Mouse (Mus musculus) MEL (cell line): Measurements from ENCODE around the gene Man2a2. TPM values are rescaled to one million over a fixed set of nuclear protein-coding genes. Genes with fewer than 3 reads are reported as not detected.
A peak's percentile ranks its signal among the peaks of the same experiment; 100 is the strongest.

Source experiments
- DNase-seq: peaks from one replicate; pipeline ENCODE4 v3.0.0; 2011; ENCODE audit warnings: low read depth, low spot score
- H3K27ac ChIP-seq: 2 replicates; pipeline ENCODE4 v1.5.1; 2012; ENCODE audit warnings: low read depth, mild to moderate bottlenecking, control low read depth, low read length, moderate library complexity; ENCODE audit not compliant: control insufficient read depth
- H3K27me3 ChIP-seq, 2 experiments: fragments of 150-350 bp in 1 of 2; sonication (generic) in 1 of 2; 2 replicates each; pipeline ENCODE4 v1.6.1; 2012; ENCODE audit warnings: low read length in 2 of 2, mild to moderate bottlenecking in 2 of 2, improper control_type of control experiment in 1 of 2, moderate library complexity in 1 of 2; ENCODE audit not compliant: insufficient read depth in 2 of 2, control insufficient read depth in 1 of 2
- H3K36me3 ChIP-seq, 2 experiments: 2 replicates each; pipeline ENCODE4 v1.6.1; 2012 to 2014; ENCODE audit warnings: low read length in 2 of 2, improper control_type of control experiment in 1 of 2, inconsistent platforms in 1 of 2, mild to moderate bottlenecking in 1 of 2; ENCODE audit not compliant: insufficient read depth in 2 of 2, control insufficient read depth in 1 of 2
- H3K4me1 ChIP-seq, 2 experiments: fragments of 150-350 bp in 1 of 2; sonication (generic) in 1 of 2; 2 replicates each; pipeline ENCODE4 v1.6.1; 2012; ENCODE audit warnings: low read length in 2 of 2, improper control_type of control experiment in 1 of 2, mild to moderate bottlenecking in 1 of 2; ENCODE audit not compliant: insufficient read depth in 2 of 2, control insufficient read depth in 1 of 2
- H3K4me3 ChIP-seq, 2 experiments: fragments of 150-350 bp in 1 of 2; sonication (generic) in 1 of 2; 2 replicates each; pipeline ENCODE4 v1.5.1; 2012; ENCODE audit warnings: low read depth in 2 of 2, low read length in 2 of 2, mild to moderate bottlenecking in 2 of 2, moderate library complexity in 2 of 2, control low read depth in 1 of 2, improper control_type of control experiment in 1 of 2; ENCODE audit not compliant: control insufficient read depth in 1 of 2, insufficient read depth in 1 of 2
- H3K79me2 ChIP-seq: 2 replicates; pipeline ENCODE4 v1.6.1; 2012; ENCODE audit warnings: mild to moderate bottlenecking, low read length, moderate library complexity; ENCODE audit not compliant: control insufficient read depth, poor library complexity, insufficient read depth
- H3K9ac ChIP-seq: 2 replicates; pipeline ENCODE4 v1.6.1; 2012; ENCODE audit warnings: low read depth, mild to moderate bottlenecking, control low read depth, low read length, moderate library complexity; ENCODE audit not compliant: control insufficient read depth, poor library complexity, severe bottlenecking
- H3K9me3 ChIP-seq: fragments of 150-350 bp; sonication (generic); replicated peaks from 2 replicates; pipeline ENCODE4 v1.6.1; 2012; ENCODE audit warnings: mild to moderate bottlenecking, low read length, improper control_type of control experiment, moderate library complexity; ENCODE audit not compliant: insufficient read depth
- E2F4 ChIP-seq: IDR thresholded peaks from 2 replicates; pipeline ENCODE4 v1.6.1; 2011; ENCODE audit warnings: low read depth, low read length, improper control_type of control experiment, borderline replicate concordance
- EP300 ChIP-seq, 2 experiments: IDR thresholded peaks; 2 replicates each; pipeline ENCODE4 v1.6.1; 2011; ENCODE audit warnings: improper control_type of control experiment in 2 of 2, low read length in 2 of 2, low read depth in 1 of 2, mild to moderate bottlenecking in 1 of 2
- GABPA ChIP-seq: IDR thresholded peaks from 2 replicates; pipeline ENCODE4 v1.6.1; 2012; ENCODE audit warnings: low read depth, mild to moderate bottlenecking, inconsistent platforms, low read length, improper control_type of control experiment, moderate library complexity
- GATA1 ChIP-seq: IDR thresholded peaks from 2 replicates; pipeline ENCODE4 v1.6.1; 2011; ENCODE audit warnings: low read depth, low read length, improper control_type of control experiment
- HCFC1 ChIP-seq: IDR thresholded peaks from 2 replicates; pipeline ENCODE4 v1.6.1; 2012; ENCODE audit warnings: low read depth, mild to moderate bottlenecking, inconsistent platforms, low read length, improper control_type of control experiment, moderate library complexity
- JUND ChIP-seq: IDR thresholded peaks from 2 replicates; pipeline ENCODE4 v1.6.1; 2011; ENCODE audit warnings: low read depth, mild to moderate bottlenecking, improper control_type of control experiment, low read length
- KAT2A ChIP-seq: conservative IDR thresholded peaks from 2 replicates; pipeline ENCODE4 v1.6.1; 2012; ENCODE audit warnings: low read depth, low read length, improper control_type of control experiment, inconsistent platforms
- MAFK ChIP-seq: IDR thresholded peaks from 2 replicates; pipeline ENCODE4 v1.6.1; 2011; ENCODE audit warnings: low read depth, mild to moderate bottlenecking, low read length, improper control_type of control experiment, borderline replicate concordance
- MAX ChIP-seq: IDR thresholded peaks from 2 replicates; pipeline ENCODE4 v1.6.1; 2011; ENCODE audit warnings: low read length, improper control_type of control experiment
- MEF2A ChIP-seq: IDR thresholded peaks from 2 replicates; pipeline ENCODE4 v1.6.1; 2014; ENCODE audit warnings: low read depth, mild to moderate bottlenecking, inconsistent platforms, low read length, improper control_type of control experiment; ENCODE audit not compliant: poor library complexity, insufficient replicate concordance, severe bottlenecking; ENCODE audit errors: extremely low read depth
- MYB ChIP-seq: IDR thresholded peaks from 2 replicates; pipeline ENCODE4 v1.6.1; 2011; ENCODE audit warnings: mild to moderate bottlenecking, low read depth, low read length, improper control_type of control experiment
- MYC ChIP-seq: IDR thresholded peaks from 2 replicates; pipeline ENCODE4 v1.6.1; 2011; ENCODE audit warnings: low read depth, mild to moderate bottlenecking, low read length, improper control_type of control experiment, moderate library complexity
- NELFE ChIP-seq: IDR thresholded peaks from 2 replicates; pipeline ENCODE4 v1.6.1; 2011; ENCODE audit warnings: low read depth, low read length, improper control_type of control experiment
- NRF1 ChIP-seq: IDR thresholded peaks from 2 replicates; pipeline ENCODE4 v1.6.1; 2014; ENCODE audit warnings: low read depth, mild to moderate bottlenecking, inconsistent platforms, low read length, improper control_type of control experiment, moderate library complexity; ENCODE audit not compliant: poor library complexity, insufficient read depth, severe bottlenecking
- POLR2AphosphoS2 ChIP-seq: IDR thresholded peaks from 2 replicates; pipeline ENCODE4 v1.6.1; 2011; ENCODE audit warnings: low read length, improper control_type of control experiment
- POLR2AphosphoS5 ChIP-seq: IDR thresholded peaks from 2 replicates; pipeline ENCODE4 v1.6.1; 2012; ENCODE audit warnings: low read depth, borderline replicate concordance, mild to moderate bottlenecking, inconsistent platforms, low read length, moderate library complexity, mixed read lengths
- RAD21 ChIP-seq: IDR thresholded peaks from 2 replicates; pipeline ENCODE4 v1.6.1; 2011; ENCODE audit warnings: mild to moderate bottlenecking, low read depth, low read length, improper control_type of control experiment
- RCOR1 ChIP-seq: IDR thresholded peaks from 2 replicates; pipeline ENCODE4 v1.6.1; 2012; ENCODE audit warnings: low read depth, mild to moderate bottlenecking, inconsistent platforms, low read length, improper control_type of control experiment
- TAL1 ChIP-seq: IDR thresholded peaks from 2 replicates; pipeline ENCODE4 v1.6.1; 2012; ENCODE audit warnings: mild to moderate bottlenecking, inconsistent platforms, low read length, moderate library complexity, mixed read lengths
- TCF12 ChIP-seq: IDR thresholded peaks from 2 replicates; pipeline ENCODE4 v1.6.1; 2014; ENCODE audit warnings: low read depth, mild to moderate bottlenecking, inconsistent platforms, low read length, improper control_type of control experiment, moderate library complexity
- USF2 ChIP-seq, 2 experiments: IDR thresholded peaks; 2 replicates each; pipeline ENCODE4 v1.6.1; 2011 to 2012; ENCODE audit warnings: improper control_type of control experiment in 2 of 2, low read length in 2 of 2, borderline replicate concordance in 1 of 2, inconsistent platforms in 1 of 2, low read depth in 1 of 2, mild to moderate bottlenecking in 1 of 2; ENCODE audit not compliant: insufficient read depth in 1 of 2
- ZC3H11A ChIP-seq: IDR thresholded peaks from 2 replicates; pipeline ENCODE4 v1.6.1; 2012; ENCODE audit warnings: low read depth, mild to moderate bottlenecking, inconsistent platforms, low read length, improper control_type of control experiment
- ZMIZ1 ChIP-seq: IDR thresholded peaks from 2 replicates; pipeline ENCODE4 v1.6.1; 2012; ENCODE audit warnings: low read depth, mild to moderate bottlenecking, inconsistent platforms, low read length, improper control_type of control experiment, moderate library complexity
- ZNF384 ChIP-seq: IDR thresholded peaks from 2 replicates; pipeline ENCODE4 v1.6.1; 2012; ENCODE audit warnings: low read depth, mild to moderate bottlenecking, inconsistent platforms, low read length, improper control_type of control experiment
- polyA plus RNA-seq, 2 experiments: library from polyadenylated mRNA; stranded (reverse) in 1 of 2; unstranded in 1 of 2; fragments of >175 nt in 1 of 2; fragments of >200 nt in 1 of 2; gene quantifications; 2 replicates each; pipeline versions ENCODE4 v1.2.1 to v1.2.4; 2012; ENCODE audit warnings: low replicate concordance in 2 of 2, low read depth in 1 of 2; ENCODE audit not compliant: insufficient read length in 2 of 2, insufficient read depth in 1 of 2, missing spikeins in 1 of 2
- total RNA-seq: library from RNA; depleted of rRNA; stranded (reverse); fragments of 300-350 nt; gene quantifications from 2 replicates; pipeline ENCODE4 v1.2.3, GENCODE M21; 2012

Man2a2 gene
- total and polyA plus RNA-seq, 3 experiments = 19.2 to 38.6 TPM; not detected in 1

- TF ChIP-seq JUND (0 out of 2 replicates have a peak, but pooled peaks have one; percentile 8), POLR2AphosphoS2 (no peak), MAFK (no peak), POLR2AphosphoS5 (no peak), USF2 (IDR thresholded peaks at IDR 0.05; ENCODE audit: borderline replicate concordance in 1 of 2, insufficient read depth in 1 of 2, low read depth in 1 of 2, low read length in 2 of 2) (no peak), GATA1 (peak; percentile 60), GABPA (no peak), MYC (peak; percentile 72; the same call in 1 of the 2 replicates), RCOR1 (peak; percentile 25), KAT2A (no peak)
- TF ChIP-seq, all 39 proteins: peak for 11
Measured at GRCm38 (mm10) chr7:80404101-80404894, 33.1 kb upstream of the Man2a2 start (continued).

DNA sequence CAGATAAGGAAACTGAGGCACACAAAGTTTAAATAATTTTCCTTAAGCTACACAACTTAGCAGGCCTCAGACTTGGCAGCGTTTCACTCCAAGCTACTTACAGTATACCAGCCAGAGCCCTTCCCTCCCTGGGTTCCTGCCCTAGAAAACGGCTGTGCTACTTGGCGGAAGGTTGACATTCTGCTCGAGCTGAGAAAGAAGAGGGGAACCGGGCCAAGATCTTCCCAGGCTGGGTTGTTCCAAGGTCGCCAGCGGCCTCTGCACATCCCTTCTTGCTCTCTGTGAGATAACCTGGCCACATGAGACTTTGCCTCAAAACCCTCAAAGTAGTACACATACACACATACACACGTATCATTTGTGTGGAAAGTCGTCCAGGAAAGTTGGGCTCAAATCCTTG lies 32.4 kb upstream of the Man2a2 start:
- Histone ChIP-seq H3K4me1 (peaks cover 8 to 36% of the 10 kb centered on the region in 2 experiments), H3K27ac (peak overlapping the region; percentile 66), H3K36me3 (peaks cover 0 to 25% of the 10 kb centered on the region in 2 experiments; a peak in 2 of 4 replicates), H3K9me3 (no peaks in the 10 kb centered on the region), H3K9ac (peak overlapping the region; percentile 90), H3K27me3 (no peaks in the 10 kb centered on the region), H3K79me2 (peaks cover 30% of the 10 kb centered on the region), H3K4me3 (peak overlapping the region; percentile 72 to 87)
- DNase-seq = peak; percentile 68
- TF ChIP-seq NELFE (no peak), TCF12 (no peak), ZNF384 (no peak), GABPA (no peak), JUND (no peak)

GRCm38 (mm10) chr7:80402651-80403321 lies 31.6 kb upstream of the Man2a2 start:
- H3K9me3 ChIP-seq = no peaks in the 10 kb centered on the region
- TF ChIP-seq MAX = no peak
- no peak for TF ChIP-seq ZNF384
- TF ChIP-seq TAL1 = no peak
- no peak for TF ChIP-seq ZC3H11A
- no peak for TF ChIP-seq MEF2A
- peak; percentile 42 for TF ChIP-seq NELFE
- no peak for TF ChIP-seq USF2 (IDR thresholded peaks at IDR 0.05; ENCODE audit: borderline replicate concordance in 1 of 2, insufficient read depth in 1 of 2, low read depth in 1 of 2, low read length in 2 of 2)
- no peak for TF ChIP-seq MYB
- no peak for TF ChIP-seq MAFK
- TF ChIP-seq HCFC1 = no peak
- no peak for TF ChIP-seq E2F4
- TF ChIP-seq KAT2A = no peak
- TF ChIP-seq ZMIZ1 = peak; percentile 43; the same call in 1 of the 2 replicates
- TF ChIP-seq JUND = no peak
- no peak for TF ChIP-seq EP300 (IDR thresholded peaks at IDR 0.05; ENCODE audit: low read depth in 1 of 2, low read length in 2 of 2)
- no peak for TF ChIP-seq POLR2AphosphoS5
- TF ChIP-seq RAD21 = no peak
- no peak for TF ChIP-seq NRF1
- TF ChIP-seq GATA1 = no peak

More at GRCm38 (mm10) chr7:80402651-80403321, 31.6 kb upstream of the Man2a2 start:
- peak overlapping the region; percentile 66 for H3K27ac ChIP-seq
- peak overlapping the region; percentile 72 to 87 for H3K4me3 ChIP-seq
- H3K4me1 ChIP-seq = peaks cover 8 to 36% of the 10 kb centered on the region in 2 experiments
- H3K9ac ChIP-seq = peak overlapping the region; percentile 90
- H3K79me2 ChIP-seq = peaks cover 30% of the 10 kb centered on the region
- no peaks in the 10 kb centered on the region for H3K27me3 ChIP-seq
- peaks cover 0 to 25% of the 10 kb centered on the region in 2 experiments; a peak in 2 of 4 replicates for H3K36me3 ChIP-seq
- DNase-seq = peak; percentile 57
